Mouse (Mus musculus) intestine, embryonic 16.5 days (tissue): ENCODE data around the gene Cryga. TPM values are rescaled to one million over a fixed set of nuclear protein-coding genes. Genes with fewer than 3 reads are reported as not detected.

ENCODE experiments used
- ATAC-seq: fragments of 200-750 bp; cut with Nextera tagmentation; 2 replicates; pipeline ENCODE4 v1.8.0; 2017; ENCODE audit warnings: moderate TSS enrichment, moderate library complexity
- H3K27ac ChIP-seq: fragments of 300-500 bp; sonication (generic); 2 replicates; pipeline ENCODE4 v1.5.1; 2014; ENCODE audit warnings: mild to moderate bottlenecking, low read length
- H3K27me3 ChIP-seq: fragments of 300-500 bp; sonication (generic); replicated peaks from 2 replicates; pipeline ENCODE4 v1.6.1; 2014; ENCODE audit warnings: low read length, control low read depth, mixed read lengths; ENCODE audit not compliant: control insufficient read depth, insufficient read depth
- H3K36me3 ChIP-seq: fragments of 300-500 bp; sonication (generic); 2 replicates; pipeline ENCODE4 v1.6.1; 2014; ENCODE audit warnings: low read length, control low read depth; ENCODE audit not compliant: control insufficient read depth, insufficient read depth
- H3K4me1 ChIP-seq: fragments of 300-500 bp; sonication (generic); 2 replicates; pipeline ENCODE4 v1.6.1; 2014; ENCODE audit warnings: low read length, control low read depth, mixed read lengths; ENCODE audit not compliant: control insufficient read depth, insufficient read depth
- H3K4me2 ChIP-seq: fragments of 300-500 bp; sonication (generic); 2 replicates; pipeline ENCODE4 v1.6.1; 2014; ENCODE audit warnings: low read depth, low read length, control low read depth
- H3K4me3 ChIP-seq: fragments of 300-500 bp; sonication (generic); 2 replicates; pipeline ENCODE4 v1.5.1; 2014; ENCODE audit warnings: mild to moderate bottlenecking, low read length
- H3K9ac ChIP-seq: fragments of 300-500 bp; sonication (generic); 2 replicates; pipeline ENCODE4 v1.6.1; 2014; ENCODE audit warnings: low read depth, low read length
- H3K9me3 ChIP-seq: fragments of 300-500 bp; sonication (generic); 2 replicates; pipeline ENCODE4 v1.6.1; 2016; ENCODE audit warnings: low read length, control low read depth; ENCODE audit not compliant: control insufficient read depth
- WGBS: fragments of 180-500 bp; shearing (Covaris S2); extraction: QIAGEN DNeasy Blood & Tissue Kit; methylation state at CpG from one replicate; pipeline ENCODE4 v1.1.7; 2014; 5-methylcytosine and 5-hydroxymethylcytosine counted together
- polyA plus RNA-seq: library from polyadenylated mRNA; unstranded; fragments of >200 nt; fragmentation: Nextera tagmentation; extraction: Ambion mirVana; gene quantifications from 2 replicates; pipeline ENCODE4 v1.2.1, GENCODE M21; 2015

The Cryga gene
- polyA plus RNA-seq, 1 experiment from 2014 or later, result not detected

- H3K27ac ChIP-seq, result no peak within 1 kb of the TSS
- 0 out of 2 replicates have a peak within 1 kb of the TSS, but pooled peaks have one; percentile 33 for H3K9ac ChIP-seq
- WGBS, result 20% methylated on average over 9 of the region's 9 CpGs
- peak within 1 kb of the TSS; percentile 30; the same call in 1 of the 2 replicates for H3K4me3 ChIP-seq
- no peaks in the 10 kb centered on the region for H3K36me3 ChIP-seq
- H3K27me3 ChIP-seq, result no peaks in the 10 kb centered on the region
- peak within 1 kb of the TSS; percentile 48; the same call in 1 of the 2 replicates for H3K4me2 ChIP-seq
- H3K9me3 ChIP-seq, result no peaks in the 10 kb centered on the region
- 0 out of 2 replicates have a peak, but pooled peaks cover 3% of the 10 kb centered on the region for H3K4me1 ChIP-seq
- ATAC-seq, result no peak
Observed at GRCm38 (mm10) chr1:65122574-65123372, 19.6 kb upstream of the Cryga start, which contains the start of gene D630023F18Rik. D630023F18Rik (minus strand) TSS chr1:65123214.

DNA sequence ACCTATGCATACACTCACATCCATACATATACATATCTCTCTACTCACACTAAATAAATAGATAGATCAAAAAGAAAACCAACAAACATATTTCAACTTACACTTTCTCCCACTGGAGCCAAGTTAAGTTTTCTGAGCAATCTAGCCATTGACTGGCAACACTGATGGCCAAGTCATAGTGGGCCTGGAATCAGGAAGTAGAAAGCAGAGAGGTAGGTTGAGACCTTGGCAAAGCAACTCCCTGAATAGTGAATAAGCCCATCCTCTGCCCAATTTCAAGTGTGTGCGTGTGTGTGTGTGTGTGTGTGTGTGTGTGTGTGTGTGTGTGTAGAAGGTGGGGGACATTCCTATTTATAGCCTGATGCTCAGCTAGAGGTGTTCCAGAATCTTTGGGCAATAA lies 16.3 kb upstream of the Cryga start, which contains the start of gene Gm28845:
TSS of gene Gm28845 (minus strand) at position 121 of the 400 bp plus-strand sequence.
- H3K9ac ChIP-seq, result no peak within 1 kb of the TSS
- H3K9me3 ChIP-seq, result no peaks in the 10 kb centered on the region
- H3K36me3 ChIP-seq, result no peaks in the 10 kb centered on the region
- H3K27me3 ChIP-seq, result no peaks in the 10 kb centered on the region
- WGBS, result 89% methylated on average over 1 of the region's 1 CpGs
- H3K4me1 ChIP-seq, result 0 out of 2 replicates have a peak, but pooled peaks cover 3% of the 10 kb centered on the region
- no peak for ATAC-seq
- no peak within 1 kb of the TSS for H3K4me2 ChIP-seq
- H3K4me3 ChIP-seq, result no peak within 1 kb of the TSS
- H3K27ac ChIP-seq, result peak within 1 kb of the TSS; percentile 83

DNA sequence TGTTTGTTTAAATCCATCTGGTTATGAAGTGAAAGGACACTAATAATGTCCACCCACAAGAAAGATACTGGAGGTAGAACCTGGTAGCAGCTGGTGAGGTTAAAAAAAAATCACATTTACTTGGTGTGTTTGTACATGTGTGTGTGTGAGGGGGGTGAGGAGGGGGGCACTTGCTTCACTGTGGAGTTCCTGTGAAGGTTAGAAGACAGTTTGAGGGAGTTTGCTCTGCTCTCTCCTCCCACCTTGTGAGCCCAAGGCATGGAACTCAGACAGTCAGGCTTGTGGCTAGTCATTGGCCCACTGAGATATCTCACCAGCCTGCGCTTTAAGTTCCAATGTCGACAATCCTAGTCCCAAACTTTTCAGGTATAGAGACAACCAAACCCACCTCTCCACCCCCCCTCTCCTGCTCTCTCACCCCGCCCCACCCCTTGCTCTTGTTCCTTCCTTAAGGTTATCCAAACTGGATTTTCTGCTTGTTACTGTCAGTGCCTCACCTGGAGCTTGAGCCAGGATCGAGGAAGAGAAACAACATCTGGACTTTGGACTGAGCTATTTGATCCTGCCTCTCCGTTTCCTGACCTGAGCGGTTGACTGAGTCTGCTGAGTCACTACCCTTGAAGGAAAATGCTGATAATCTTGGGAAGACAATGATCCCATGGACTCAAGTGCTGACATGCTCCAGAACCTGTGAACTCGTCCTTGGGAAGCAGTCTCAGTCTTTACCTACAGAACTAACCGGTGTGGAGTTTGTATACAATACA lies 15.2 kb upstream of the Cryga start:
- 0 out of 2 replicates have a peak, but pooled peaks cover 3% of the 10 kb centered on the region for H3K4me1 ChIP-seq
- H3K4me2 ChIP-seq, result no peak overlapping the region
- no peaks in the 10 kb centered on the region for H3K27me3 ChIP-seq
- peak; percentile 97 for ATAC-seq
- peak overlapping the region; percentile 83 for H3K27ac ChIP-seq
- no peaks in the 10 kb centered on the region for H3K36me3 ChIP-seq
- no peaks in the 10 kb centered on the region for H3K9me3 ChIP-seq
- no peak overlapping the region for H3K9ac ChIP-seq
- 42% methylated on average over 8 of the region's 8 CpGs for WGBS
- no peak overlapping the region for H3K4me3 ChIP-seq

- no peak overlapping the region for H3K4me2 ChIP-seq
- 0 out of 2 replicates have a peak, but pooled peaks cover 3% of the 10 kb centered on the region for H3K4me1 ChIP-seq
- H3K27me3 ChIP-seq, result no peaks in the 10 kb centered on the region
- H3K4me3 ChIP-seq, result no peak overlapping the region
- H3K36me3 ChIP-seq, result no peaks in the 10 kb centered on the region
- H3K9me3 ChIP-seq, result no peaks in the 10 kb centered on the region
- H3K9ac ChIP-seq, result no peak overlapping the region
- H3K27ac ChIP-seq, result no peak overlapping the region; the same call in 1 of the 2 replicates
- 0 out of 2 replicates have a peak, but pooled peaks have one; percentile 34 for ATAC-seq
- 85% methylated on average over 5 of the region's 5 CpGs for WGBS
Observed at GRCm38 (mm10) chr1:65113536-65114172, 10.5 kb upstream of the Cryga start.

- 0 out of 2 replicates have a peak overlapping the region, but pooled peaks have one; percentile 8 for H3K9ac ChIP-seq
Observed at GRCm38 (mm10) chr1:65112807-65113196, 9.6 kb upstream of the Cryga start.

DNA sequence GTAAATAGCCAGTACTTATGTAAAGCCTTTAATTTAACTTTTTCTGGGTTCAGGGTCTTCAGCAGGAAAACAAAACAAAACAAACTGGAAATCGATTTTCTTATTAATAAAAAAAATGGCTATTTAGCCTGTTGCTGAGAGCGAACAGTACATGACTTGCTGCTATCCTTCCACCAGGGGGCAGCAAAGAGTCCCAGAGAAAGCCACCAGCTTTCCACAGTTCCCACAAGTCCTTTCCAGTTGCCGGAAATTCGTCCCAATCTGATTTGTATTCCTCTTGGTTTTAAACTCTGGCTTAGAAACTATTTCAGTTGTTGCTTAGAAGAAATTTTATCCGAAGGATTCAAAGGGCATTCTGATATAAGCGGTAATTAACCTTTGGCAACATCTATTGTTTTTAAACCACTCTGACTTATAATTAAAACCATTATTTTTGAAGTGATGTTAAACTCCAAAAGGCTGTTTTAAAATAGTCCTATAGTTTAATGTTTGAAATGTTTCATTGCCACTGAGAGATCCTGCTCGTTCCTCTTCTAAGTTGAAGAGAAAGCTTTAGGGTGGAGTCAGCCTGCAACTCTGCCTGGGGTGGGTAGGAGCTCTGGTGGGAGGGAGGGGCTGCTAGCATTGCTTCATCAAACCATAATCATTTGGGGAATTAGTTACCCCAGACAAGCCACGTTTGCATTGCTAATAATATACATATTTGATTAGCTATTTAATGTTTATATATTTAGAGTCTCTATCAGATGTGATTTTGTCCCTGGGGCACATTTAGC lies 9.0 kb upstream of the Cryga start:
- H3K27me3 ChIP-seq, result no peaks in the 10 kb centered on the region
- no peaks in the 10 kb centered on the region for H3K4me1 ChIP-seq
- peak; percentile 70 for ATAC-seq
- H3K27ac ChIP-seq, result no peak overlapping the region
- 0 out of 2 replicates have a peak overlapping the region, but pooled peaks have one; percentile 8 for H3K9ac ChIP-seq
- 9% methylated on average over 8 of the region's 8 CpGs for WGBS
- H3K4me2 ChIP-seq, result peak overlapping the region; percentile 6; the same call in 1 of the 2 replicates
- H3K36me3 ChIP-seq, result no peaks in the 10 kb centered on the region
- H3K4me3 ChIP-seq, result no peak overlapping the region
- no peaks in the 10 kb centered on the region for H3K9me3 ChIP-seq

More at GRCm38 (mm10) chr1:65112807-65113196, 9.6 kb upstream of the Cryga start:
- H3K27me3 ChIP-seq, result no peaks in the 10 kb centered on the region
- 55% methylated on average over 14 of the region's 14 CpGs for WGBS
- no peak for ATAC-seq
- 0 out of 2 replicates have a peak, but pooled peaks cover under 1% of the 10 kb centered on the region for H3K4me1 ChIP-seq
- H3K27ac ChIP-seq, result no peak overlapping the region
- H3K9me3 ChIP-seq, result no peaks in the 10 kb centered on the region
- no peaks in the 10 kb centered on the region for H3K36me3 ChIP-seq
- no peak overlapping the region for H3K4me3 ChIP-seq
- H3K4me2 ChIP-seq, result peak overlapping the region; percentile 6; the same call in 1 of the 2 replicates

DNA sequence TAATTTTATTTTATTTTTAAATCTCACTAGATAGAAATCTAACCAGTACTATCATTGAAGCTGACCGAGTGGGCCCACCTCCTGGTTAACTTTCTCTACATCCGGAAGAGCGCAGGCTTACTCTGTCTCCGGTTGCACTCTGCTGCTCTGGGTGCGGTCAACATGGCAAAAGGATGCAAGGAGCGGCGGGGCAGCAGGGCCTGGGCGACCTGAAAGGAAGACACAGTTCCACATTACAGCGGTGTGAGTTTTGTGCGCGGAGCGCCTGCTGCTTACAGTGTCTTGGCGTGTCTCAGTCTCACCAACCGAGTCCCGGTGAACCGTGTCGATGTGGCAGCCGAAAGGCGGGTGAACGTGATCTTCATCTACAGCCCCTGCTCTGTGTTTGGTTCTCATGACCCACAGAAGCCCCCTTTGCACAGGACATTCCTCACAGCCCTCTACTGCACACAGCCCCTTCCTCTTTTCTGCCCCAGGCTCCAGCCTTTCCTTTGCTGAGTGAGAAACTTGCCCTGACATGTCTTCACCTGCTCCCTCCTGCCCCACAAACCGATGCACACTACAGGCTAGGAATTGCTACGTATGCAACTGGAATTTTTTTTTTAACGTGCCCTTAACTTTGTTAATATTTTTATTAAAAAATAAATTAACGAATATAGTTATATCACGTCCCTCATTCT lies 6.7 kb upstream of the Cryga start:
- no peak overlapping the region for H3K4me3 ChIP-seq
- ATAC-seq, result no peak

GRCm38 (mm10) chr1:65109196-65109595 lies 6.0 kb upstream of the Cryga start:
- H3K4me2 ChIP-seq, result no peak overlapping the region
- ATAC-seq, result no peak
- 87% methylated on average over 8 of the region's 8 CpGs for WGBS

More for the DNA sequence above, 6.7 kb upstream of the Cryga start:
- H3K9me3 ChIP-seq, result no peaks in the 10 kb centered on the region
- 75% methylated on average over 25 of the region's 25 CpGs for WGBS
- H3K27me3 ChIP-seq, result no peaks in the 10 kb centered on the region
- H3K4me1 ChIP-seq, result no peaks in the 10 kb centered on the region
- H3K36me3 ChIP-seq, result no peaks in the 10 kb centered on the region
- H3K27ac ChIP-seq, result no peak overlapping the region
- no peak overlapping the region for H3K9ac ChIP-seq
- H3K4me2 ChIP-seq, result no peak overlapping the region

More at GRCm38 (mm10) chr1:65109196-65109595, 6.0 kb upstream of the Cryga start:
- no peaks in the 10 kb centered on the region for H3K27me3 ChIP-seq
- H3K4me3 ChIP-seq, result no peak overlapping the region
- H3K9ac ChIP-seq, result no peak overlapping the region
- H3K27ac ChIP-seq, result no peak overlapping the region
- no peaks in the 10 kb centered on the region for H3K9me3 ChIP-seq
- no peaks in the 10 kb centered on the region for H3K36me3 ChIP-seq
- H3K4me1 ChIP-seq, result no peaks in the 10 kb centered on the region
